Mouse (Mus musculus): Measurements from ENCODE around the gene Slc12a3.

DNA sequence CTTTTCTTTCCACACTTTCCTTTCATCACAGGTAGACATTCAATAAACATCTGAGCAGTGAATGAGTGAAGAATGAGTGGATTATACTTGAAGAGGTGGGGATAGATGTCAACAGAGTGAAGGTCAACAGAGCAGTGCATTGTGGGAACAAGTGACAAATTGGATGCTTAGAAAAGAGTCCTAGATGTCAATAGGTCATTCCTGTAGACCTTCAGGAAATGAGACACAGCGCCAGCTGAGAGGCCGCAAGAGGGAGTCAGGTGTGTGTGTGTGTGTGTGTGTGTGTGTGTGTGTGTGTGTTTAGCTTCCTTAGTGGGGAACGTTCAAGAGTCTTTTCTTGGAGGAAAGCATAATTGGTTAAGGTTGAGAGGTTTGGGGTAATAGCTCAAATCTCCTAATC lies 47.2 kb downstream of the Slc12a3 start:
- TF ChIP-seq CTCF (conservative IDR thresholded peaks at IDR 0.05 in 1 of 2, IDR thresholded peaks at IDR 0.05 in 1 of 2; ENCODE audit: low read depth in 2 of 2, low read length in 2 of 2) (no peak), ZMIZ1 (IDR thresholded peaks at IDR 0.05; ENCODE audit: low read depth, low read length) (no peak), MAZ (IDR thresholded peaks at IDR 0.05; ENCODE audit: low read depth, low read length) (no peak), UBTF (IDR thresholded peaks at IDR 0.05; ENCODE audit: low read depth, low read length) (no peak), ZNF384 (IDR thresholded peaks at IDR 0.05; ENCODE audit: low read depth, low read length) (no peak), POLR2A (IDR thresholded peaks at IDR 0.05; ENCODE audit: low read depth, low read length) (no peak), RCOR1 (conservative IDR thresholded peaks at IDR 0.05; ENCODE audit: low read depth, low read length) (no peak), USF2 (conservative IDR thresholded peaks at IDR 0.05; ENCODE audit: low read depth, low read length) (no peak), MAFK (IDR thresholded peaks at IDR 0.05; ENCODE audit: insufficient replicate concordance, low read length) (no peak), USF1 (IDR thresholded peaks at IDR 0.05; ENCODE audit: low read depth, low read length) (no peak)

Data from CH12.LX (cell line).